Mouse (Mus musculus) erythroblast, embryonic 14.5 days (primary cell): ENCODE measurements around the gene Gm42417. TPM values are rescaled to one million over a fixed set of nuclear protein-coding genes. Genes with fewer than 3 reads are reported as not detected.

Source experiments
- H3K27me3 ChIP-seq: 2 replicates; pipeline ENCODE4 v1.6.1; 2012; ENCODE audit warnings: inconsistent platforms; ENCODE audit not compliant: control insufficient read depth
- H3K36me3 ChIP-seq: 2 replicates; pipeline ENCODE4 v1.6.1; 2012; ENCODE audit warnings: mild to moderate bottlenecking, inconsistent platforms; ENCODE audit not compliant: control insufficient read depth
- H3K4me1 ChIP-seq: 2 replicates; pipeline ENCODE4 v1.6.1; 2012; ENCODE audit warnings: inconsistent platforms; ENCODE audit not compliant: control insufficient read depth
- H3K4me3 ChIP-seq: replicated peaks from 2 replicates; pipeline ENCODE3; 2012; ENCODE audit warnings: moderate library complexity, mild to moderate bottlenecking, inconsistent platforms
- H3K9me3 ChIP-seq: 2 replicates; pipeline ENCODE4 v1.6.1; 2012; ENCODE audit warnings: low read length, inconsistent platforms, mixed read lengths; ENCODE audit not compliant: control insufficient read depth
- GATA1 ChIP-seq: IDR thresholded peaks from 2 replicates; pipeline ENCODE4 v1.6.1; 2012; ENCODE audit warnings: low read length, inconsistent platforms, mixed read lengths
- TAL1 ChIP-seq: IDR thresholded peaks from 3 replicates; pipeline ENCODE4 v1.6.1; 2012; ENCODE audit warnings: low read length, inconsistent platforms, mixed read lengths
- polyA plus RNA-seq: library from polyadenylated mRNA; stranded (reverse); fragments of >175 nt; gene quantifications from 2 replicates; pipeline ENCODE4 v1.2.3, GENCODE M21; 2012

The Gm42417 gene
- polyA plus RNA-seq, 1 experiment, result not detected

DNA sequence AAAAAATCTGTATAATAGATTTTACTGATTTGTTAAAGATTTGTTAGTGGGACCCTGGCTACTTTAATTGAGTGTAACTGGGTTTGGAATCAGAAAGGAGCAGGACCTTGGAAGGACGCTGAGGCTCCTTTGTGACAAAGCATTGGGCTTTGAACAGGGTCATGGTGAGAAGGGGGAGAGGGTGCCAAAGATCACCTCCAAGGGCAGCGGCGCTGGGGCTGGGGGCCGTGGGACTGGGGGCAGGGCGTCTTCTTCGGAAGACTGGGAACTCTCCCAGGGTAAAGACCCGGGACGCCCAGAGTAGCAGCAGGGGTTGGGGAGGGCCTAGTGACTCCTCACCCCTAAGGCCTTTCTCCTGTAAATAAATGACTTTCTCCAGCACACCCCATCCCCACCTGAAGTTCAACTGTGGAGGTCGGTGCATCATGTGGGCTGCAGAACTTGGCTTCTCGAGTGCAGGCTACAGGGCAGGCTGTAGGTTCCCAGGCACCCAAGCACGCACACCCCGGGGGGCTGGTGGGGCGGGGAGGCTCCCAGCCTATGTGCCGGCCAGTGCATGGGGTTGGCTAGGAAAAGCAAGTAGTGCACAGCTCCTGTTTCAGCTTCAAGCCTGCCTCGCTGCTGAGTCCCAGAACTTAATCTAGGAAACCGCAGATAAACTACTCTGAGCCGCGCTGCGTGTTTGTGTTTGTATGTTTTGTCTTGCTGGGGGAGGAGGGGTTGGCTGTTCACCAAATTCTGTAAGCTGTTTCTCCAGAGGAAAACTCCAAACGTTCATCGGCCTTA is 28.8 kb upstream of the Gm42417 start:
- TF ChIP-seq GATA1 (no peak), TAL1 (no peak)
- Histone ChIP-seq H3K4me3 (no peak overlapping the region), H3K9me3 (no peaks in the 10 kb centered on the region), H3K36me3 (no peaks in the 10 kb centered on the region), H3K27me3 (peaks cover 4% of the 10 kb centered on the region), H3K4me1 (peaks cover 3% of the 10 kb centered on the region)

GRCm38 (mm10) chr1:36566425-36566824 is 27.2 kb upstream of the Gm42417 start:
- TF ChIP-seq GATA1 (no peak), TAL1 (no peak)
- Histone ChIP-seq H3K4me1 (peaks cover 7% of the 10 kb centered on the region), H3K36me3 (no peaks in the 10 kb centered on the region), H3K27me3 (peaks cover 12% of the 10 kb centered on the region), H3K9me3 (no peaks in the 10 kb centered on the region), H3K4me3 (no peak overlapping the region)

DNA sequence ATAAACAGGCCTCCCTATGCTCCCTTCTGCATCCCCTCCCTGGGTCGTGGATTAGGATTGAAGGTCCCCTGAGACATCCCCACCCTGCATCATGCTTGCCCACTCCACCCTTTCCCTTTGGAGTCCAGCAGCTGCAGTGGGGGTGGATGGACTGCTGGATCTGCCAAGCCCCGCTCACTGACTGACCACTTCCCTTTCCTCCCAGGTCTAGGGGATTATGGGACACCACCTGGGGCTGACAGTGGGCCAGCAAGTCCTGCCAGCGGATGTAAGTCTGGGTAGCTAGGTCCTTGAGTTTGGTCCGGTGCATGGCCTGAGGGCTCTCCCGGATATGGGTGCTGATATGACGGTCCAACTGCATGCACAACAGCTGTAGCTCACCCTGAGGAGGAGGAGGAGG is 24.9 kb upstream of the Gm42417 start:
- H3K27me3 ChIP-seq, result peaks cover 35% of the 10 kb centered on the region
- no peak overlapping the region for H3K4me3 ChIP-seq
- no peaks in the 10 kb centered on the region for H3K36me3 ChIP-seq
- no peaks in the 10 kb centered on the region for H3K9me3 ChIP-seq
- TF ChIP-seq TAL1 (no peak), GATA1 (no peak)
- peaks cover 7% of the 10 kb centered on the region for H3K4me1 ChIP-seq

- Histone ChIP-seq H3K27me3 (peaks cover 40% of the 10 kb centered on the region), H3K4me1 (peaks cover 7% of the 10 kb centered on the region)
Measured at GRCm38 (mm10) chr1:36563632-36564031, 24.4 kb upstream of the Gm42417 start.

DNA sequence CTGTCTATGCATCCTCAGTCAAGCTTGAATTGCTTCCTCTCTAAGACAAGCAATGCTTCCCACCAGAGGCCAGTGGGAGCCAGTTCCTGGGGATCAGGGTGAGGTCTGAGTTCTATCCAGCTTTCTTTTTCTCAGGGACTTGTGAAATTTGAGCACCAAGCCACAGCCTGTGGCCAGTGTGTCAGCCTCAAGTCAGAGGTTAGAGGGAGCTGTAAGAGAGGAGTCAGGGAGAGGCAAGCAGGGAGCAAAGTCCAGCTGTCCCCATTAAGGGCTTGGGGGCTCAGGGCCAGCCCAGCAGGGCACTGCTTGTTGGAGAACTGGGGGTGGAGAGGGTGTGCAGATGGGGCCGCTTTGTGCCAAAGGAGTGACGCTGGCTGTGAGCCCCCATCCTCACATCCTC is 24.0 kb upstream of the Gm42417 start:
- no peak overlapping the region for H3K4me3 ChIP-seq
- peaks cover 7% of the 10 kb centered on the region for H3K4me1 ChIP-seq
- TF ChIP-seq TAL1 (no peak), GATA1 (no peak)
- H3K9me3 ChIP-seq, result no peaks in the 10 kb centered on the region
- peaks cover 44% of the 10 kb centered on the region for H3K27me3 ChIP-seq
- no peaks in the 10 kb centered on the region for H3K36me3 ChIP-seq

More at GRCm38 (mm10) chr1:36563632-36564031, 24.4 kb upstream of the Gm42417 start:
- Histone ChIP-seq H3K4me3 (no peak overlapping the region), H3K9me3 (no peaks in the 10 kb centered on the region), H3K36me3 (no peaks in the 10 kb centered on the region)
- TF ChIP-seq GATA1 (no peak), TAL1 (no peak)

DNA sequence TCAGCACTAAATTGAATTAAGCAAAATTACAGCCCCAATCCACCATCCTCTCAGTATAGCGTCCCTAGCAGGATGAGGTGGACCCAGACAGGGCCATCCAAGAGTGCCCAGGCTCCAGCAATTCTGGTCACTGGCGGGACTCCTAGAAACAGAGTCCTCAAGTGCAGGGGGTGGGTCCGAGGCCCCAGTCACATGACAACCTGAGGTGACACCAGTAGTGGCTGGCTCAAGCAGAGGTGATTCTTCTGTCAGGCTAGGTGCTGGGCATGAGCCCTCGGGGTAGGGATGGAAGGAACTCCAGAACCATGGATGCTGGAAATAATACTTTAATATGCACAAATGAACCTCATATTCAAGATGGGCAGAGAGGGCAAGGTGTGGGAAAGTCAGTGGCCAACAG is 23.2 kb upstream of the Gm42417 start:
- H3K36me3 ChIP-seq, result no peaks in the 10 kb centered on the region
- peaks cover 53% of the 10 kb centered on the region for H3K27me3 ChIP-seq
- H3K9me3 ChIP-seq, result no peaks in the 10 kb centered on the region
- TF ChIP-seq TAL1 (no peak), GATA1 (no peak)
- H3K4me3 ChIP-seq, result no peak overlapping the region
- H3K4me1 ChIP-seq, result peaks cover 14% of the 10 kb centered on the region

DNA sequence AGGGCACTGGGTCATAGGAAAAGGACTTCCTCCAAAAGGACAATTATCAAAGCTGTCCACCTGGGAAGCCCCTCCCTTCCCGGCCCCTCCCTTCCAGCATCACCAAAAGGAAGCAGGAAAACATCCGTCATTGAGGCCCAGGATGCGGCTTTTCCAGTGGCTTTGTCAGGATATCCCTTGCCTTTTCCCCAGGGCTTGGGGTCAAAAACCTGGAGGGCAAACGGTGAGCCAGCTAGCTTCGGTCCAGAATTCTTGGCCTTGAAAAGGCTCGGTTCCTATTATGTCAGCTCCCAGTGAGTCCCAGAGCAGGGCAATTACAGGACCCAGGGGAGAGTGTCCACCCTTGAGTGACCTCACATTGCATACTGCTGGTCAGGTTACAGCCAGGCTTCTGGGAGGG is 21.7 kb upstream of the Gm42417 start:
- H3K4me3 ChIP-seq, result no peak overlapping the region
- peaks cover 67% of the 10 kb centered on the region for H3K27me3 ChIP-seq
- H3K9me3 ChIP-seq, result no peaks in the 10 kb centered on the region; the same call in 1 of the 2 replicates
- peaks cover 22% of the 10 kb centered on the region for H3K4me1 ChIP-seq
- no peaks in the 10 kb centered on the region for H3K36me3 ChIP-seq
- TF ChIP-seq TAL1 (no peak), GATA1 (no peak)

- H3K9me3 ChIP-seq, result no peaks in the 10 kb centered on the region; the same call in 1 of the 2 replicates
- peaks cover 22% of the 10 kb centered on the region for H3K4me1 ChIP-seq
- TF ChIP-seq TAL1 (no peak), GATA1 (no peak)
- peaks cover 78% of the 10 kb centered on the region for H3K27me3 ChIP-seq
- no peaks in the 10 kb centered on the region; the same call in 1 of the 2 replicates for H3K36me3 ChIP-seq
- no peak overlapping the region for H3K4me3 ChIP-seq
Measured at GRCm38 (mm10) chr1:36559888-36560287, 20.7 kb upstream of the Gm42417 start.

- no peak overlapping the region for H3K4me3 ChIP-seq
- no peaks in the 10 kb centered on the region; the same call in 1 of the 2 replicates for H3K9me3 ChIP-seq
- TF ChIP-seq TAL1 (no peak), GATA1 (no peak)
- H3K27me3 ChIP-seq, result peaks cover 83% of the 10 kb centered on the region
- no peaks in the 10 kb centered on the region; the same call in 1 of the 2 replicates for H3K36me3 ChIP-seq
- peaks cover 22% of the 10 kb centered on the region for H3K4me1 ChIP-seq
Measured at GRCm38 (mm10) chr1:36559256-36559655, 20.0 kb upstream of the Gm42417 start.
